Mouse (Mus musculus) liver, embryonic 11.5 days (tissue): ENCODE measurements at regions not wholly inside any gene's neighbourhood (a gene's known extent, or its start where the extent isn't known, plus 50 kb on each side); places are given as distances from the start of the nearest gene placed in this dataset.

Source experiments
- ATAC-seq: fragments of 200-750 bp; cut with Nextera tagmentation; replicated peaks from 2 replicates; pipeline ENCODE4 v1.8.0; 2017; ENCODE audit warnings: moderate number of reproducible peaks, mild to moderate bottlenecking, moderate TSS enrichment, moderate library complexity; ENCODE audit not compliant: low FRiP score
- DNase-seq: peaks from one replicate; pipeline ENCODE4 v3.0.0-alpha.2; 2017; ENCODE audit warnings: low spot score
- H3K27ac ChIP-seq: fragments of 300-500 bp; sonication (generic); 2 replicates; pipeline ENCODE4 v1.5.1; 2014; ENCODE audit warnings: mild to moderate bottlenecking, low read depth, low read length, control low read depth
- H3K27me3 ChIP-seq: fragments of 300-500 bp; sonication (generic); replicated peaks from 2 replicates; pipeline ENCODE4 v1.6.1; 2014; ENCODE audit warnings: low read length, mixed read lengths; ENCODE audit not compliant: control insufficient read depth, insufficient read depth
- H3K36me3 ChIP-seq: fragments of 300-500 bp; sonication (generic); 2 replicates; pipeline ENCODE4 v1.6.1; 2014; ENCODE audit warnings: mild to moderate bottlenecking, low read length, moderate library complexity, mixed read lengths; ENCODE audit not compliant: control insufficient read depth, insufficient read depth
- H3K4me1 ChIP-seq: fragments of 300-500 bp; sonication (generic); replicated peaks from 2 replicates; pipeline ENCODE4 v1.6.1; 2014; ENCODE audit warnings: low read length, mixed read lengths; ENCODE audit not compliant: control insufficient read depth, insufficient read depth
- H3K4me2 ChIP-seq: fragments of 300-500 bp; sonication (generic); 2 replicates; pipeline ENCODE4 v1.6.1; 2014; ENCODE audit warnings: mild to moderate bottlenecking, control low read depth, moderate library complexity
- H3K4me3 ChIP-seq: fragments of 300-500 bp; sonication (generic); 2 replicates; pipeline ENCODE4 v1.5.1; 2014; ENCODE audit warnings: low read depth, low read length, control low read depth
- H3K9ac ChIP-seq: fragments of 300-500 bp; sonication (generic); 2 replicates; pipeline ENCODE4 v1.6.1; 2014; ENCODE audit warnings: low read depth, low read length, control low read depth
- H3K9me3 ChIP-seq: fragments of 300-500 bp; sonication (generic); 2 replicates; pipeline ENCODE4 v1.6.1; 2016; ENCODE audit warnings: low read length, inconsistent platforms, mixed read lengths; ENCODE audit not compliant: control insufficient read depth
- WGBS: fragments of 180-500 bp; shearing (Covaris S2); extraction: QIAGEN DNeasy Blood & Tissue Kit; methylation state at CpG from one replicate; pipeline ENCODE4 v1.1.7; 2014; 5-methylcytosine and 5-hydroxymethylcytosine counted together

DNA sequence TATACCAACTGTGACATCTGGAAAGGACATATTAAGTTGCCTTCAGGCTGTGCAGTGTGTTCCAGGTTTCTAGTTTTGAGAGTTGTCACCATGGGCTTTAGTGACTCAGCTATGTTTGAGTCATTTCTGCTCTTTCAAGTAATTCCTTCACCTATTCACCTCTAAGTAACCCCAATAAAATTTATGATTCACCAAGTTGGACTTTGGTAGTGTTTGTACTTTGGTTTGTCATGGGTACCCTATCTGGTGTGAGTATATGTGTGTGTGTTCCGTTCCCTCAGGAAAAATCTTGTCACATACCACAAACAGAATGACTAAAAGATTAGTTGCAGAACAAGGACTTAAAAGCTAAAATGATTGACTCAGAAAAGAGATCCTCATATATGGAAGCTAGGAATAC, 76.8 kb upstream of the Crbn start:
- Histone ChIP-seq H3K4me2 (no peak overlapping the region), H3K36me3 (no peaks in the 10 kb centered on the region), H3K4me1 (no peaks in the 10 kb centered on the region), H3K9me3 (no peaks in the 10 kb centered on the region), H3K27me3 (no peaks in the 10 kb centered on the region), H3K9ac (no peak overlapping the region), H3K27ac (no peak overlapping the region), H3K4me3 (no peak overlapping the region)
- DNase-seq = no peak
- no peak for ATAC-seq
- WGBS = 81% methylated on average over 1 of the region's 1 CpGs

DNA sequence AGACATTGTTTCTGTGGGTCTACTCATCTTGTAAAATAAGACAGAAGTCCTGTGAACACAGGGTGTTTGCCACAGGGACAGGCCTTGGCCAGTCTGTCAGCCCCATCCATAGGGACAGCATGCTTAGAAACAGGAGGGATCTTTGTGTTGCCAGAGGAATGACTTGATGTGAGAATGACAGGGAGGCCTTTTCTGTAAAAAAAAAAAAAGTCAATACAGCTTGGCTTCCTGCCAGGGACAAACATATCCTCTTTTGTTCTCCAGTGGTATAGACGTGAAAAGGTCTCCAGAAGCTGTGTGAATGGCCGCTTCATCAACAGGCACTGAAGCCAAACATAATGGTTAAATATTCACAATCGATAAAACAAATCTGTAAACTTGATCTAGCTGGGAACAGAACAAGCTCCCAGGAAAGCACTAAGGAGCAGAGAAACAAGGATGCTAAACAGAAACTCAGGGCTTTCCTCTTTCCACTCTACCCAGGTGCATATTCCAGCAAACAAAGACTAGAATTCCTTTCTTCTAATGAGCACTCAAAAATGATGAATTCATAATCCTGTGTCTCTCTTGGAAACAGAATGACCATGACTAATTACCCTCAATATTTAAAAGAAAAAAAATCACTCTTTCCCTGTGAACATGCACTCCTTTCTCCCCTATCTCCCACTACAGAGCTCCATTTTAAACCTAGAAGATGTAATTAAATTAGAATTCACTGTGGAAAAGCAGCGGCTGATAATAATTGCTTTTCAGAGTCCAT, 92.2 kb upstream of the Crbn start:
- DNase-seq (no peak), ATAC-seq (no peak)
- H3K36me3 ChIP-seq = no peaks in the 10 kb centered on the region
- H3K27me3 ChIP-seq = no peaks in the 10 kb centered on the region
- H3K9me3 ChIP-seq = no peaks in the 10 kb centered on the region
- 71% methylated on average over 4 of the region's 4 CpGs for WGBS
- H3K4me3 ChIP-seq = no peak overlapping the region
- no peak overlapping the region for H3K4me2 ChIP-seq
- H3K9ac ChIP-seq = no peak overlapping the region
- no peak overlapping the region for H3K27ac ChIP-seq
- H3K4me1 ChIP-seq = no peaks in the 10 kb centered on the region

DNA sequence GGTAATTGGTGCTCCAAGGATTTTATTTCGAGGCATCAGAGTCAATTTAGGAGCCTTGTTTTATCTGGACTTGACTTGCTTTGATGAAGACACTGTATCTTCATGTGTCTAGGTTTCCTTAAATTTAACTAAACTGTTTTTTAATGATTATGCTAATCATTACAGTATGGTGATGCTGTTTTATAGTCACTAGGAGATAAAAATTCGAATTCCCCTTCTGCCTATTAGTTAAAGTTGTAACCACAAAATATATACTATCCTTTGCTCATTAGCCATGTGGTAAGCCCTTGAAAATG, 92.7 kb upstream of the Crbn start:
- no peaks in the 10 kb centered on the region for H3K9me3 ChIP-seq
- H3K4me3 ChIP-seq = no peak overlapping the region
- no peak overlapping the region for H3K4me2 ChIP-seq
- H3K27ac ChIP-seq = no peak overlapping the region
- H3K4me1 ChIP-seq = no peaks in the 10 kb centered on the region
- ATAC-seq (no peak), DNase-seq (no peak)
- no peak overlapping the region for H3K9ac ChIP-seq
- WGBS = 48% methylated on average over 2 of the region's 2 CpGs
- no peaks in the 10 kb centered on the region for H3K27me3 ChIP-seq
- H3K36me3 ChIP-seq = no peaks in the 10 kb centered on the region

DNA sequence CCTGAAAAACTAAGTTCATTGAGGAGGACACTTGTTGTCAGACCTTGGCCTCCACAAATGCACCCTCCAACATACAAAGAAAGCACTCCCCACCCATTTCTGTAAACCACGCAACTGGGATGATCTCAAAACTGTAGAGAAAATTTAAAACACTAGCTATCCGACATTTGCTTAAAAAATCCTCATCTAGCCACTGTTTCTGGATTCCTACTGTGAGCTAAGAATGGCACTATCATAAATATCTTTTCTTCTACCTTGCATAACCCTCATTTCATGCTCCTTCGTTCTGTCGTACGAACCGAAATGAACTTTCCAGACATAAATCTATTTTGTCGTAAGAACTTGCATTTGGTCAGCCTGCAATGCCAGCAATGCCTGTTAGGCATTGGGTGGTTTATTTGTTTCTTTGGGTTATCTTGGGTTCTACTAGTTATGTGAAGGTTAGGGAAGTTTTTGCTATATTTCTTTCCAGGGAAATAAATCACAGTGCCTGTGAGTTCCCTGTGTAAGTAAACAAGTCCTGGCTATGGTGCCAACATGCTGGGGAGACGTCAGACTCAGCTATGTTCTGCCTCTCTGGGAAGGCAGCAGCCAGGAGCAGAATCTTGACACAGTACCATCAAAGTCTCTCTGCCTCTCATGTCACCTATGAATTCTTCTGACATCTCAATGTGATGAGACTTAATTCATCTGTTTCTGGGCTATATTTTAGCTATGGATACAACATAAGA, 104.2 kb upstream of the Crbn start:
- WGBS = 81% methylated on average over 8 of the region's 8 CpGs

DNA sequence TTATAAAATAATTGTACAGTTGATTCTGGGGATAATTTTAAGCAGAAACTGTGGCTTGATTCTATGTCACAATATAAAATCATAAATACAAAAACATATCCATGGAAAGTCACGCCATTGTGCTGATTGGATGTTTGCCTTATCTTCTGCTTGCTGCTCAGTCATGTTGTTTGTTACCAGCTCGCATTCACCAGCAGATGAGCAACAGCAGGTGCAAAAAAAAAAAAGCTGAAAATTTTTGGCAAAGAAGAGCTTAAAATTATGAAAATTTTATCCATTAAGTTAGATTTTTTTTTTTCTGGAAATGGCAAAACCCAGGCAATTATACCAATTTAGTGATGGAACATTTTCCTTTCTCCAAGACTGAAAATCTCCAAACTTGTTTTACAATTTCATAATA, 115.2 kb upstream of the Crbn start:
- no peak for DNase-seq
- no peaks in the 10 kb centered on the region for H3K27me3 ChIP-seq
- ATAC-seq = no peak
- no peak overlapping the region for H3K27ac ChIP-seq
- H3K4me3 ChIP-seq = no peak overlapping the region
- no peaks in the 10 kb centered on the region for H3K4me1 ChIP-seq
- H3K9ac ChIP-seq = no peak overlapping the region
- H3K9me3 ChIP-seq = no peaks in the 10 kb centered on the region
- 78% methylated on average over 2 of the region's 2 CpGs for WGBS
- no peak overlapping the region for H3K4me2 ChIP-seq
- no peaks in the 10 kb centered on the region for H3K36me3 ChIP-seq

More for the DNA sequence above, 104.2 kb upstream of the Crbn start:
- DNase-seq = no peak
- H3K9ac ChIP-seq = no peak overlapping the region
- H3K4me1 ChIP-seq = no peaks in the 10 kb centered on the region
- H3K4me3 ChIP-seq = no peak overlapping the region
- ATAC-seq = no peak
- H3K36me3 ChIP-seq = no peaks in the 10 kb centered on the region
- no peak overlapping the region for H3K27ac ChIP-seq
- H3K27me3 ChIP-seq = no peaks in the 10 kb centered on the region
- no peak overlapping the region for H3K4me2 ChIP-seq
- no peaks in the 10 kb centered on the region for H3K9me3 ChIP-seq

DNA sequence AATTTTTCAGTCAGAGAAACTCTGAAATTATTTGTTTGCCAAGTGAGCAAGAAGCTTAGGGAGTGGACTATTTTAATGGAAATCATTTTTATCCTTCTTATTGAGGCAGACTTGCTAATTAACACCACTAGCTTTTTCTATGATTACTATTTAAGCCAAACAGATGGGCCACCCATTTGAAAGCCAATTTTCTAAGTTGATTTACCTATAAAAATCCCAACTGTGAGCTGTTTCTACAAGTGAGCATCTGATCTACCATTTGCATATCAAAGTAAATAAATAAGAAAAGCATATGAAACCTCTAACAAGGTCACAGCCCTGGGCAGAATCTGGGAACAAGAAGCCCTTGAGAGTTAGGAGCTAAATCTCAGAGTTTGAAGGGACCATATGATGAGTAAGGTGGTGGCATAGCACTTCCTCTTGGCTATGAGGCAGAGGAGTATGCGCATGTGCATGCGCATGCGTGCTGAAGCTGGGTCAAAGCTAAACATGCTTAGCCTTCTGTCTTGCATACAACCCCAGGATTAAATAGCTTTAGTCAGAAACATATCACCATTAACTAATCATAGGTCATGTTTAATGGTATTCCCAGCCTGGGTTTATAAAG, 116.9 kb upstream of the Crbn start:
- H3K4me1 ChIP-seq = no peaks in the 10 kb centered on the region
- H3K27me3 ChIP-seq = no peaks in the 10 kb centered on the region
- ATAC-seq = no peak
- no peaks in the 10 kb centered on the region for H3K9me3 ChIP-seq
- H3K9ac ChIP-seq = no peak overlapping the region
- WGBS = 92% methylated on average over 3 of the region's 3 CpGs
- no peak overlapping the region for H3K4me2 ChIP-seq
- DNase-seq = no peak
- H3K27ac ChIP-seq = no peak overlapping the region
- H3K36me3 ChIP-seq = no peaks in the 10 kb centered on the region
- H3K4me3 ChIP-seq = no peak overlapping the region

DNA sequence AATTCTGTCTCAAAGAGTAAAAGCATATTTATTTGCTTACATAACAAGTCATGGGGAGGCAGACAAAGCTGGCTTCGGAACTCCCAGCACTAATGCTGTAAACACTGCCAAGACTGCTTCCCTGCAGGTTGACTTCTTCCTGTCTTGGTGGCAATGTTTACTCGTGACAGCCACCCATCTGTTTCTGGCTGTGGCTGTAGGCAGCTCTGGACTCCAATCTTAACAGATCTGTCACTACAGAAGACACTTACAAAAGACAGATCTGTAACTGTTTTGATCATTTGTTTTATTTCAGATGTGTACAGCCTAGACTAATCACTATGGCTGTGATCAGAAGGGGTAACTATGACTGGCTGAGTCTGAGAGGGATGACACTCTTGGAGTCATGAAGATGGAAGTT, 121.1 kb upstream of the Crbn start:
- Histone ChIP-seq H3K4me1 (no peaks in the 10 kb centered on the region), H3K4me2 (no peak overlapping the region), H3K36me3 (no peaks in the 10 kb centered on the region), H3K27me3 (no peaks in the 10 kb centered on the region), H3K9ac (no peak overlapping the region), H3K4me3 (no peak overlapping the region), H3K9me3 (no peaks in the 10 kb centered on the region), H3K27ac (no peak overlapping the region)
- ATAC-seq (no peak), DNase-seq (no peak)
- WGBS = 39% methylated on average over 2 of the region's 2 CpGs

DNA sequence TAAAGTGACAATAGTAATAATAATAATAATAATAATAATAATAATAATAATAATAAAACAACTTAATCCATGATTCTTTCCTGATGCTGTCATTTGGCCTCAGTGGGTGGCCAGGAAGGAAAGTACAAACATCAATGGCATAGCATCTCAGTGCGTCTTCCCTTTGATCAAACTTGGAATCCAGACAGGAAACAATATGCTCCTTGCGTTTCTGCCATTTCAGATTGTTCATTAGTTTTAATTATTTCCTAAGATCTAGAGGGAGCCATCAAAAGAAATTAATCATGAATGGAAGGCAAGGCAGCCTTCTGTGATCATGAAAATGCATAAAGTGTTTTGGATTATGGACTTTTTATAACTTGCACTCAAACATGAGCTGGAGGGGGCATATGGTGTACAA, 125.6 kb upstream of the Crbn start:
- Histone ChIP-seq H3K36me3 (no peaks in the 10 kb centered on the region), H3K27ac (no peak overlapping the region), H3K4me2 (no peak overlapping the region), H3K27me3 (no peaks in the 10 kb centered on the region), H3K9me3 (no peaks in the 10 kb centered on the region), H3K4me1 (no peaks in the 10 kb centered on the region), H3K4me3 (no peak overlapping the region), H3K9ac (no peak overlapping the region)
- no peak for DNase-seq
- ATAC-seq = no peak
- WGBS = 82% methylated on average over 2 of the region's 2 CpGs

DNA sequence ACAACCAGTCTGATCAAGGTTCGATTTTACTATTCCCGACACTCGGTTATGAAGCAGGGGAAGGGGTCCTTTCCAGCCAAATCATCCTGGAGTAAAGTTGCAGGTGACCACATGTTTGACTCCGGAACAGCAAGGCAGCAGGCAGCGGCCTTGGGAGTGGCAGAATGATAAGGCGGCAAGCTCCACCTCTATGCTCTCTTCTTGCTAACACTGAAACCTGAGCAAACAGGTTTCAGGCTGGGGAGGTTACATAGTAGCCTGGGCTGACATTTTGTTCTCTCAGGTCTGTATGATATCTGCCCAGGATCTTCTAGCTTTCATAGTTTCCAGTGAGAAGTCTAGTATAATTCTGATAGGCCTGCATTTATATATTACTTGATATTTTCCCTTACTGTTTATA, 133.7 kb upstream of the Crbn start:
- H3K36me3 ChIP-seq = no peaks in the 10 kb centered on the region
- H3K27me3 ChIP-seq = no peaks in the 10 kb centered on the region
- H3K4me1 ChIP-seq = no peaks in the 10 kb centered on the region
- ATAC-seq (no peak), DNase-seq (no peak)
- H3K4me2 ChIP-seq = no peak overlapping the region
- H3K9ac ChIP-seq = no peak overlapping the region
- no peak overlapping the region for H3K4me3 ChIP-seq
- 69% methylated on average over 6 of the region's 6 CpGs for WGBS
- H3K27ac ChIP-seq = no peak overlapping the region
- H3K9me3 ChIP-seq = no peaks in the 10 kb centered on the region
